Mouse (Mus musculus) embryonic fibroblast, embryonic 13.5 days (primary cell): ENCODE measurements around the gene Gm21797.
"Not testable (repeated sequence)": the region's sequence is repeated elsewhere in the genome, so short reads cannot be mapped to it uniquely, and the experiment has no call there.

Experiments used
- CTCF ChIP-seq: IDR thresholded peaks from 2 replicates; pipeline ENCODE4 v1.5.1; 2011; ENCODE audit warnings: mild to moderate bottlenecking, control low read depth, low read length, moderate library complexity, borderline replicate concordance; ENCODE audit not compliant: insufficient read depth
- POLR2A ChIP-seq: IDR thresholded peaks from 2 replicates; pipeline ENCODE4 v1.6.1; 2011; ENCODE audit warnings: low read depth, mild to moderate bottlenecking, control low read depth, low read length, moderate library complexity

DNA sequence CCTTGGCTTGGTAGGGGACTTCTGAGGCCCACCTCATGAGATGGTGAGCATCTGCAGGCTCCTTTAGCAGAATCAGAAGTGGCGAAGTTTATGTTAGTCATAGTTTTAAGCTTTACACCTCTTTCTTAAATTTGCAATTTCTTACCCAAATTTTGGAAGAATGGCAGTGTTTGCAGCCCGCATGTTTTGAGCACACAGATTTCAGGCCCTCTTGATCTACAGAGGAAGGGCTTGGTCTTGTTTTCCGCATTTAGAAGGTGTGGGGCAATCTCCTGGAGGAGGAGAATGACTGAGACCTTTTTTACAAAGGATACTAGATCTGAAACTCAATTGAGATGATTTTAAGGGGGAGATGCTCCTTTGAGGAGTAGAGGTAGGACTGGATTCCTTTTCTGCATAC lies at the start of gene Gm21797:
- TF ChIP-seq CTCF, POLR2A: not testable (repeated sequence)
